Mouse (Mus musculus) forebrain, postnatal 0 days (tissue): ENCODE results near the gene Nlrp1a. TPM values are rescaled to one million over a fixed set of nuclear protein-coding genes. Genes with fewer than 3 reads are reported as not detected.

Experiments used
- ATAC-seq: fragments of 200-750 bp; cut with Nextera tagmentation; 2 replicates; pipeline ENCODE4 v1.8.0; 2017; ENCODE audit warnings: mild to moderate bottlenecking, moderate library complexity
- DNase-seq: peaks from one replicate; pipeline ENCODE4 v3.0.0-alpha.2; 2015
- H3K27ac ChIP-seq: fragments of 300-500 bp; sonication (generic); 2 replicates; pipeline ENCODE4 v1.5.1; 2014; ENCODE audit warnings: low read depth, mild to moderate bottlenecking, antibody characterized with exemption, low read length, moderate library complexity, mixed read lengths
- H3K27me3 ChIP-seq: fragments of 300-500 bp; sonication (generic); 2 replicates; pipeline ENCODE4 v1.6.1; 2014; ENCODE audit warnings: mild to moderate bottlenecking, low read length, mixed read lengths; ENCODE audit not compliant: insufficient read depth
- H3K36me3 ChIP-seq: fragments of 300-500 bp; sonication (generic); 2 replicates; pipeline ENCODE4 v1.6.1; 2014; ENCODE audit warnings: mild to moderate bottlenecking, moderate library complexity; ENCODE audit not compliant: insufficient read depth
- H3K4me1 ChIP-seq: fragments of 300-500 bp; sonication (generic); 2 replicates; pipeline ENCODE4 v1.6.1; 2014; ENCODE audit warnings: antibody characterized with exemption; ENCODE audit not compliant: insufficient read depth
- H3K4me2 ChIP-seq: fragments of 300-500 bp; sonication (generic); 2 replicates; pipeline ENCODE4 v1.6.1; 2014; ENCODE audit warnings: low read depth, mild to moderate bottlenecking, moderate library complexity
- H3K4me3 ChIP-seq: fragments of 300-500 bp; sonication (generic); 2 replicates; pipeline ENCODE4 v1.5.1; 2014; ENCODE audit warnings: low read depth, low read length, mixed read lengths
- H3K9ac ChIP-seq: fragments of 300-500 bp; sonication (generic); 2 replicates; pipeline ENCODE4 v1.6.1; 2014; ENCODE audit warnings: mild to moderate bottlenecking
- H3K9me3 ChIP-seq: fragments of 300-500 bp; sonication (generic); 2 replicates; pipeline ENCODE4 v1.6.1; 2016; ENCODE audit warnings: low read length
- CTCF ChIP-seq: sonication (generic); IDR thresholded peaks from 2 replicates; pipeline ENCODE4 v1.5.1; 2016; ENCODE audit warnings: antibody characterized with exemption, control low read depth, low read depth
- WGBS: fragments of 180-500 bp; shearing (Covaris S2); extraction: QIAGEN DNeasy Blood & Tissue Kit; methylation state at CpG from one replicate; pipeline ENCODE4 v1.1.7; 2014; 5-methylcytosine and 5-hydroxymethylcytosine counted together
- polyA plus RNA-seq: library from polyadenylated mRNA; unstranded; fragments of >200 nt; fragmentation: Nextera tagmentation; extraction: Ambion mirVana; gene quantifications from 2 replicates; pipeline ENCODE4 v1.2.1, GENCODE M21; 2015
- total RNA-seq: library from RNA; depleted of rRNA; stranded (reverse); fragments of >200 nt; gene quantifications from 2 replicates; pipeline ENCODE4 v1.2.3, GENCODE M21; 2014; rRNA removed

The Nlrp1a gene
- not detected in 2 replicates for total RNA-seq
- polyA plus RNA-seq, result 0.04 TPM in 1 of 2 replicates, not detected in the other

GRCm38 (mm10) chr11:71144661-71145060 lies at the start of gene Nlrp1a:
TSS of gene Nlrp1a (minus strand) at chr11:71144704.
- H3K4me1 ChIP-seq, result no peaks in the 10 kb centered on the region
- no peaks in the 10 kb centered on the region for H3K27me3 ChIP-seq
- H3K36me3 ChIP-seq, result no peaks in the 10 kb centered on the region
- H3K4me2 ChIP-seq, result no peak within 1 kb of the TSS
- no peak within 1 kb of the TSS for H3K4me3 ChIP-seq
- no peak for TF ChIP-seq CTCF
- ATAC-seq (no peak), DNase-seq (no peak)
- no peak within 1 kb of the TSS for H3K27ac ChIP-seq
- H3K9me3 ChIP-seq, result no peaks in the 10 kb centered on the region
- H3K9ac ChIP-seq, result no peak within 1 kb of the TSS
- 81% methylated on average over 3 of the region's 3 CpGs for WGBS

GRCm38 (mm10) chr11:71169633-71170032 lies 25.1 kb upstream of the Nlrp1a start:
- H3K27ac ChIP-seq, result no peak overlapping the region
- no peak overlapping the region for H3K9ac ChIP-seq
- no peak for TF ChIP-seq CTCF
- no peaks in the 10 kb centered on the region for H3K36me3 ChIP-seq
- ATAC-seq (no peak), DNase-seq (no peak)
- no peak overlapping the region for H3K4me2 ChIP-seq
- H3K4me1 ChIP-seq, result no peaks in the 10 kb centered on the region
- H3K4me3 ChIP-seq, result no peak overlapping the region
- H3K27me3 ChIP-seq, result no peaks in the 10 kb centered on the region
- no peaks in the 10 kb centered on the region for H3K9me3 ChIP-seq
- 74% methylated on average over 1 of the region's 1 CpGs for WGBS

- TF ChIP-seq CTCF, result no peak
- Histone ChIP-seq H3K4me1 (no peaks in the 10 kb centered on the region), H3K27me3 (no peaks in the 10 kb centered on the region), H3K4me2 (no peak overlapping the region), H3K36me3 (no peaks in the 10 kb centered on the region), H3K27ac (no peak overlapping the region), H3K9me3 (no peaks in the 10 kb centered on the region), H3K4me3 (no peak overlapping the region), H3K9ac (no peak overlapping the region)
- WGBS, result 67% methylated on average over 1 of the region's 1 CpGs
- DNase-seq, result no peak
- no peak for ATAC-seq
Measured at GRCm38 (mm10) chr11:71164139-71164538, 19.6 kb upstream of the Nlrp1a start.

GRCm38 (mm10) chr11:71159439-71160136 lies 15.1 kb upstream of the Nlrp1a start:
- no peak overlapping the region for H3K4me2 ChIP-seq
- no peak overlapping the region for H3K4me3 ChIP-seq
- no peaks in the 10 kb centered on the region for H3K27me3 ChIP-seq
- no peak for ATAC-seq
- no peaks in the 10 kb centered on the region for H3K4me1 ChIP-seq
- no peak overlapping the region for H3K9ac ChIP-seq
- WGBS, result 76% methylated on average over 3 of the region's 3 CpGs
- DNase-seq, result no peak
- no peak for TF ChIP-seq CTCF
- no peaks in the 10 kb centered on the region for H3K9me3 ChIP-seq
- no peak overlapping the region for H3K27ac ChIP-seq
- H3K36me3 ChIP-seq, result no peaks in the 10 kb centered on the region

GRCm38 (mm10) chr11:71155272-71155671 lies 10.8 kb upstream of the Nlrp1a start:
- Histone ChIP-seq H3K4me1 (no peaks in the 10 kb centered on the region), H3K4me2 (no peak overlapping the region), H3K4me3 (no peak overlapping the region), H3K36me3 (no peaks in the 10 kb centered on the region), H3K9ac (no peak overlapping the region), H3K9me3 (no peaks in the 10 kb centered on the region), H3K27me3 (no peaks in the 10 kb centered on the region), H3K27ac (no peak overlapping the region)
- ATAC-seq (no peak), DNase-seq (no peak)
- 67% methylated on average over 1 of the region's 1 CpGs for WGBS
- TF ChIP-seq CTCF, result no peak

GRCm38 (mm10) chr11:71142031-71142430 lies 2.5 kb downstream of the Nlrp1a start:
- Histone ChIP-seq H3K4me3 (no peak overlapping the region), H3K4me1 (no peaks in the 10 kb centered on the region), H3K4me2 (no peak overlapping the region), H3K9ac (no peak overlapping the region), H3K27me3 (no peaks in the 10 kb centered on the region), H3K9me3 (no peaks in the 10 kb centered on the region), H3K36me3 (no peaks in the 10 kb centered on the region), H3K27ac (no peak overlapping the region)
- ATAC-seq, result no peak
- no peak for TF ChIP-seq CTCF
- WGBS, result 75% methylated on average over 1 of the region's 1 CpGs
- no peak for DNase-seq

- H3K4me3 ChIP-seq, result no peak overlapping the region
- H3K9ac ChIP-seq, result no peak overlapping the region
- H3K9me3 ChIP-seq, result no peaks in the 10 kb centered on the region
- WGBS, result 69% methylated on average over 2 of the region's 2 CpGs
- DNase-seq (no peak), ATAC-seq (no peak)
- H3K27me3 ChIP-seq, result no peaks in the 10 kb centered on the region
- no peaks in the 10 kb centered on the region for H3K36me3 ChIP-seq
- H3K27ac ChIP-seq, result no peak overlapping the region
- no peak overlapping the region for H3K4me2 ChIP-seq
- H3K4me1 ChIP-seq, result no peaks in the 10 kb centered on the region
- no peak for TF ChIP-seq CTCF
Measured at GRCm38 (mm10) chr11:71107128-71107527, 37.4 kb downstream of the Nlrp1a start.
